Mouse (Mus musculus) cerebellum, adult (tissue): Measurements from ENCODE around the gene Ezh1.

Source experiments
- ATAC-seq: cut with Nextera tagmentation; 2 replicates; pipeline ENCODE4 v1.9.2; 2017; ENCODE audit warnings: mild to moderate bottlenecking, moderate library complexity, mixed read lengths; ENCODE audit not compliant: insufficient number of reproducible peaks, low FRiP score, low TSS enrichment

Gene Ezh1

DNA sequence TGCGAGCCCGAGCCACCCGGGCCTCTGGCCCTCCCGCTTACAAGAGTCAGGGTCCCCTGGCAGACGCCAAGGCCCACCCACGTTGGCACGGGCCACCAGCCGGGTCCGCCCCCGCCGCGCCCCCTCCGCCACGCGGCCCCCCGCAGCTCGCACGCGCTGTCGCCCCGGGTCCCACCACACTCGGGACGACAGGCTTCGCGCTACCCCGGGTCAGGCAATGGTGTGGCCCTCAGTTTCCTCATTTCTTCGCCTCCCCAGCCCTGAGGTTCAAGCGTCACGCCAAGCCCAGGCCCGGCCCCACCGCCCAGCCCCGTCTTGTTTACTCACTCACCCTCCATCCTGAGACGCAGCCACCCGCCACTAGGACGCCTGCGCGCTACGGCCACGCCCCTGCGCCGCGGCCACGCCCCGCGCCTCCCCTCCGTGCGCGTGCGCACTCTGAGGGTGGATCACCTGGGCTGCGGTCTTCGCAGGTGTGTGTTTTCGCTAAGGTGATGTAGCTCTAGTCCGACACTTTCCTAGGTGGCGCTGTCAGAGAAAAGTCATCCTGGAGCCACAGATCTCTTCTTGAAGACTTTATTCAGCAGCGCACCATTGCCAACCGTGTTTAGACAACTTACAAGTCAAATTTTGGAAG is at the start of gene Ezh1:
TSS of gene Ezh1 (minus strand) at position 399 of the 637 bp plus-strand sequence.
- ATAC-seq = peak; percentile 78; the same call in 1 of the 2 replicates

DNA sequence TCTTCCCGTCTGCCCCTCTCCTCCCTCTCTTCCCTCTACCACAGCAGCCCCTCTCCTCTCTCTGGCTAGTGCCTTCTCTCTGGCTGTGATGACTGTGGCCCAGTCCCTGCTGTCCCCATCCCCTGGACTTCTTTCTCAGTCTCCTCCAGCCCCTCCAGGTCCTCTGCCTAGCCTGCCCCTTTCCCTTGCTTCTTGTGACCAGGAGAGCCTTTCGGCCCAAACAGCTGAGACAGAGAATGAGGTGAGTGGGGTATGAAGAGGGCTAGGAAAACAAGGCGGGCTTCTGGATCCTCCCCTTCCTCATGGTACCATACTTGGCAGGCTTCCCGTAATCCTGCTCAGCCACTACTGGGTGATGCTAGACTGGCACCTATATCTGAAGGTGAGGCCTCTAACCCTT is 49.0 kb upstream of the Ezh1 start:
- ATAC-seq = no peak

DNA sequence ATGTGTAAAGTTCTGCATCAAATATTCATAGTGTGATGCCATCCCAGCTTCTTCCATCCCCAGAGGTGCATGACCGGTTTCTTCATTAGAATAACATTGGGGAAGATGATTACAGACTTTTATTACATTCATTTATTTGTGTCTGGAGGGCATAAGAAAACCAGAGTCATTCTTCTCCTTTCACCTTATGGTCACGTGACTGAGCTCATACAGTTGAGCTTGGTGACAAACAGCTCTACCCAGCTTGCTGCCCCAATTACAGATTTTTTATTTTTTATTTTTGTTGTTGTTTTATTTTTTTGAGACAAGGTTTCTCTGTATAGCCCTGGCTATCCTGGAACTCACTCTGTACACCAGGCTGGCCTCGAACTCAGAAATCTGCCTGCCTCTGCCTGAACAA is 46.2 kb upstream of the Ezh1 start:
- no peak for ATAC-seq

DNA sequence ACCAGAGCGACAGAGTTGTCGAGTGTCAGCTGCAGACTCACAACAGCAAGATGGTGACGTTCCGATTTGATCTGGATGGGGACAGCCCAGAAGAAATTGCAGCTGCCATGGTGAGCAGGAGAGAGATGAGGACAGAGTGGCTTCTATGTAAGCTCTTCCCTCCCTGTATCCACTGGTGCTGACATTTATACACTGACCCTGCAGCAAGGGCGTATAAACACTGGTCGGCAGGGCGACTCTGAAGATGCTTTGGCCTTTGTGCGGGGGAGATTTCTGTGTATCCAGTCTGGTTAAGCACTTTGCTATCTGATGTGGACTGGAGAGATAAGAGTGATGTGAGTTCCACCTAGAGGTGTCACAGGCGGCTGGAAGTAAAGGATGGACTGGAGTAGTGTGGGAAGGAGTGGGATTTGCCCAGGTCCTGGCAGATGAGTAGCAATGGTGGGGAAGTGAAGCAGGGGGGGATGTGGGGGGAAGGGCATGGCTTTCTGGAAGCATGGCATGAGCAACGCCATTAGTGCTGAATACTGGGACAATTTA is 43.4 kb upstream of the Ezh1 start:
- ATAC-seq = no peak; the same call in 1 of the 2 replicates

DNA sequence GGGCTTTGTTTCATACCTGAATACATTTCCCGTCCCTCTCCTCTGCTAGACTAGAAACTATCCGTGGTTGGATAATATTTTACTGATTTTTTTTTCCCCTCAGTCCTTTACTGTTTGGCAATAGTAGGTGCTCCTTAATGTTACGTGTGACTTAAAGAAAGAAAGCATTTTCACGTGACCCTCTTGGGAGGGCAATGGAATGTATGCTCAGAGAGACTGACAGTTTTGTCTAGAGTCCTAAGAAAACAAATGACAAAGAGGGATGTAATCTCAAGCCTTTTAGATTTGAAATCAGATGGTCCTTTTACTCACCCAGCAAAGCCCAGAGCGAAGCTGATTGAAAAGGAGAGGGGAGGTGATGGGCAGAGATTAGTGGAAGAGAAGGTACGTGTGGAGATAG is 39.6 kb upstream of the Ezh1 start:
- no peak for ATAC-seq

DNA sequence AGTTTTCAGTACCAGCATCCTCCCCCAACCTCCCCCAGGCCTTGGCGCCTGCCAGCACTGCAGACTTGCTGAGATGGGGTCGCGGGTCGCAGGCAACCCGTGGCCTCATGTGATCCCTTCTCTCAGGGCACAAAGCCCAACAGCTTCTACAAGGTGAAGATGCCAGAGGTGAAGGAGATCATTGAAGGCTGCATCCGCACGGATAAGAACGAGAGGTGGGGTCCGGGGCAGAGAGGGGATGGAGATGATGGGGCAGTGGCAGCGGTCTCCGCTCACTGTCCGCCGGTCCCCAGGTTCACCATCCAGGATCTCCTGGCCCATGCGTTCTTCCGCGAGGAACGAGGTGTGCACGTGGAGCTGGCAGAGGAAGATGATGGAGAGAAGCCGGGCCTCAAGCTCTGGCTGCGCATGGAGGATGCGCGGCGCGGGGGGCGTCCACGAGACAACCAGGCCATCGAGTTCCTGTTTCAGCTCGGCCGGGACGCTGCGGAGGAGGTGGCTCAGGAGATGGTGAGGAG is 38.8 kb upstream of the Ezh1 start:
- ATAC-seq = no peak

DNA sequence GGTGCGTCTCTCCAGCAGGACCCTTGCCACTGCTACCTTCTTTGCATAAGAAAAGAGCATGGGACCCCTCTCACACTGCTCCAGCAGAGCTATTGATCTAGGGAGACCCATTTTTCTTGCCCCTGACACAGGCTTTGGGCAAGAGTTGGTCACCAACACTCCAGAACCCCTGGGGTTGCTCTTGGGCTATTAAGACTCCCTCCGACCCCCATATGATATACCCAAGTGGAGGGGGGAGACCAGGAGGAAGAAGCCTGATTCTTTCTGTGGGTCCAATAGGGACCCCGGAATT is 37.7 kb upstream of the Ezh1 start:
- no peak for ATAC-seq

DNA sequence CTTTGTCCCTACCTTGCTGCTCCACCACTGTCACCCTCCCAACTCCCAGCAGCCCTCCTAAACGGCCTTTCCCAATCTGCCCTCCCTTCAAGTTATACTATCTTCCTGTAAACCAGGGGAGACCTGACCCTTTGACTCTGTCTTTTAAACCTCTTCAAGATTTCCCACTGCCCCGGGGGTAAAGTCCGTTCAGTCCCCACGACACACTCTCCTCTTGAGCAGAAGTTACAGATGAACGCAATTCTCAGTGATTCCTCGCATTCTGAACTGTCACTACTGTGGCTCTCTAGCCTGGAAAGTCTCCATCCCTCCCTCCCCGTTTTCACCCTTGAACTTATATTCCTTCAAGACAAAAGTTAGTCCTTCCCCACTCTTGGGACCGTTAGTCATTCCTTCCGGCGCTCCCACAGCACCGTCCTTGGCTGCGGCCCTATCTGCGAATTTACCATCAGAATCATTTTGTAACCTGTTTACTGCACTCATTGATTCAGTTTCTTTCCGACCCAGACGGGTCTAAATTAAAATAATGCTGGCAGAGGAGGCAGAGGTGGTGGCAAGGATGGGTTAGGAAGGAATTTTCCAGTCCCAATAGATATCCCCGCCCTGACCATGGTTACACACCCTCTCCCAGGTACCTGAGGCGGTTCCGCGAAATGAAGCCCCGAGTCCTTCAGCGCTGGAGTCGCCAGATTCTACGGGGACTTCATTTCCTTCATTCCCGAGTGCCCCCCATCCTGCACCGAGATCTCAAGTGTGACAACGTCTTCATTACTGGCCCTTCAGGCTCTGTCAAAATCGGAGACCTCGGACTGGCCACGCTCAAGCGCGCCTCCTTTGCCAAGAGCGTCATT is 37.1 kb upstream of the Ezh1 start:
- ATAC-seq = no peak

DNA sequence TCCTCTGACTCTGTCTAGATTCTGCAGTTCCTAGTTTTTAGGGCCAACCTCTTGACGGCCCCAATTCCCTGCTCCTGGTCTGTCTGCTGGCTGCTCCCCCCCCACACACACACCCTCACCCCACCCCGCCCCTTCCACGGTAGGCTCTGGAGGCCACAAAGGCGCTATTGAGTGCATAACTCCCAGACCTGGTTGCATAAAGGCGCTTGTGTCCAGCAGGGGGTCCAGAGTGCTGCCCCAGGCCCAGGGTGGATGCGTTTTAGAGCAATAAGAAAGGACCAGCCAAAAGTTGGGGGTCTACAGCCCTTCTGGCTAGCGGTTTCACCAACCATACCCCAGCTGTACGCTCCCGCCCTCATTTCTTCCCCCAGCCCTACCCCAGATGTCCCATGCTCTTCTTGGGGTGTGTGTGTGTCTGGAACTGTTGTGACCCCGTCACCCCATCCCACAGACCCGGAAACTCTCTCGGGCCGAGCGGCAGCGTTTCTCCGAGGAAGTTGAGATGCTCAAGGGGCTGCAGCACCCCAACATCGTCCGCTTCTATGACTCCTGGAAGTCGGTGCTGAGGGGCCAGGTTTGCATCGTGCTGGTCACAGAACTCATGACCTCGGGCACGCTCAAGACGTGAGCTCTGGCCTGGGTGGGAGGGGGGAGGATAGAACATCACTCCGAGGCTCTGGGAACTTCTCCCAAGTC is 36.2 kb upstream of the Ezh1 start:
- ATAC-seq = no peak

DNA sequence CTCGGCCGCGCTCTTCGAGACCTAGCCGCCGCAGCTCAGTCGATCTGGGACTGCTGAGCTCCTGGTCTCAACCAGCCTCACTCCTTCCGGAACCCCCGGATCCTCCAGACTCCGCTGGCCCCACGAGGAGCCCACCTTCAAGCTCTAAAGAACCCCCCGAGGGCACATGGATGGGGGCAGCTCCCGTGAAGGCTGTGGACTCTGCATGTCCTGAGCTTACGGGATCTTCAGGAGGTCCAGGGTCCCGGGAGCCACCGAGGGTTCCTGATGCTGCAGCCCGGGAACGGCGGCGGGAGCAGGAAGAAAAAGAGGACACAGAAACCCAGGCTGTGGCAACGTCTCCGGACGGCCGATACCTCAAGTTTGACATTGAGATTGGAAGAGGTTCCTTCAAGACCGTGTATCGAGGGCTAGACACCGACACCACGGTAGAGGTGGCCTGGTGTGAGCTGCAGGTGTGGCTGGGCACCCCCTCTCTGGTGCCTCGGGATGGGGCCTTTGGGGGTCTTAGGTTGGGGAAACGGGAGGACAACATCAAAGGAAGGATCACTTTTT is 34.6 kb upstream of the Ezh1 start:
- ATAC-seq = no peak

DNA sequence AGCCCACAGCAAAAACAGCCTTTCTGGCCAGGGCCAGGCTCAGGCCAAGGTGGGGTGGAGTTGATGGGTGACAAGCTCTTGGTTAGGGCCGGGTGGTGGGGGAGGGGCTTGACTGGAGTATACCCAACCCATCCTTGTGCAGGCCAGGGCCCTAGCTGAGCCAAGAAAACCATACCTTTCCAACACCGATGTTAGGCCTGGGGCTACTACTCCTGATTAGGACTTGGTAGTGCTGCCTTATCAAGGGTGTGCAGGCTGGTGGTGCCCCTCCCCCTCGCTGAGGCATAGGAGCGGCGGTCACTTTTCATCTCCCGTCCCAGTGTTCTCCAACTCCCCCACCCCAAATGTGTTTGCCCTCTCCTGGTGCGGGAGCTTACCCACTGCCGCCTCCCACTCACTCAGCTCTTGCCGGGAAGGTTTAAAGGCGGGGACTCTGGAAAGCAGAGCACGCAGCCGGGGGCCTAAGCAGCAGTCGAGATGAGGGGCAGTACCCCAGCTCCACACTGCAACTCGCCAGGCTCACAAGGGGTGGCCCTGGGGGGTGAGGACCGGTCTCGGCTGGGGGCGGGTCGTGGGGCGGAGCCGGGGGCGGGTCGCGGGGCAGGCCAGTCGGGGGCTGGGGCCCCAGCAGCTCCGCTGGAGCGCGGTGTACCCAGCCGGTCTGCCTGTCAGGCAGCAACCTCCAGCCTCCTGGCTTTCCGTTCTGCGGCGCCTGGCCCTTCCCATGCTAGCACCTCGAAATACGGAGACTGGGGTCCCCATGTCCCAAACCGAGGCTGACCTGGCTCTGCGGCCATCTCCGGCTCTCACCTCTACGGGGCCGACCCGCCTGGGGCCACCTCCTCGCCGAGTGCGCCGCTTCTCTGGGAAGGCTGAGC is 33.9 kb upstream of the Ezh1 start, which contains the start of gene Wnk4:
TSS of gene Wnk4 (plus strand) at position 620 of the 878 bp plus-strand sequence.
- no peak for ATAC-seq

DNA sequence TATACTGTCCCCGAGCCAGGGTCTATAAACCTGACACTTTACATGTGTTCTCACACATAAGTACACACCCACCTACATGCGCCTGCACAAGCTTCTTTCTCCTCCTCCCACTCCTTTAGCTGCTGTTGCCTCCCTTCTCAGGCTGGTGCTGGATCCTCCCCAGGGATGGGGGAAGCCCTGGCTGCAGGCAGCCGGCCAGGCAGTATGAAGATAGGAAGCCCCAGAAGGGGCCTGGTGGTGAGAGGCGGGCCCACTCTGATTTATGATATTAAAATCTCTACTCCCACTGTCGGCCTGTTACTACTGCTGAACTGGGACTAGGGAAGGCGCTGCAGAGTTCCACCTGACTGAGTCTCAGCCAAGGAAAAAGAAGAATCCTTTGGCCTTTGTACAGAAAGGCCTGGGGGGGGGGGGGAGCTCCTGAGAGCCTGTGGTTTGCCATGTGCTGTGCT is 33.0 kb upstream of the Ezh1 start:
- ATAC-seq = no peak

DNA sequence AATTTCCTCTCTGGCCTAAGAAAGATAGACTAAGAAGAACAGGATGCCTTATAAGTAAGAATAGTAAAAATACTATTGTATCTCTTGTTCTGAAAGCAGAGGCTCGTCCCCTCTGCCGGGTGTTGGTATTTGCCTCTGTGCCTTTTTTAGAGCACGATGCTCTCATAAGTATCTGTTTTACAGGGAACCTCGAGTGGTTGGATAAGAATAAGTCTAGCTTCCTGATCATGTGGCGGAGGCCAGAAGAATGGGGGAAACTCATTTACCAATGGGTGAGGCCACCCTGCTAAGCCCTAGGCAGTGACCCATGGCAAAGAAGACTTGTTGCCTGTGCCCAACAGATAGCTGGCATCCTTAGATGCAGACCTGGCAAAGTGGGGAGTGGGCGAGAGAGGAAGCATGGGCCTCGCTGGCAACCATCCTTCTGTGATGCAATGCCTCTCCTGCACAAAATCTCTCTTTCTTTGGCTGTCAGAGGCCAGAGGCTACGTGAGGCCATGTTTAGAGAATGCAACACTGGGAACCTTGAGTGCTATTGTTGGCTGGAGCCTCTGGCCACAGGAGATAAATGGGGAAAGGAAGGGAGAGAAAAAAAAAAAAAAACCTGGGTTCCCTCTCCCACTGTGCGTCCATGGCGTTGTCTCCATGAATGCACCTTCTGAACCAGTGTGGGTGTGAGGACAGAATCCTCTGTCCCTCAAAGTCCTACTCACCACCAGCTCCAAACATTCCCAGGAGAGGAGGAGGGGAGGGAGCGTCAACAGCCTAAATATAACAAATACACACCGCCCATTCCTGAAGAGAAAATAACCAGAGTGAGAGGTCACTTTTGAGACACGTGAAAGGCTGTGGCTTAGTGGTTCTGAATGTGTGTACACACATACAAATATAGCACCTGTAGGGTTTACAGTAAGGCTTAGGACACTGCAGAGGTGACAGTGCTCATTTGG is 29.8 kb upstream of the Ezh1 start:
- ATAC-seq = no peak

DNA sequence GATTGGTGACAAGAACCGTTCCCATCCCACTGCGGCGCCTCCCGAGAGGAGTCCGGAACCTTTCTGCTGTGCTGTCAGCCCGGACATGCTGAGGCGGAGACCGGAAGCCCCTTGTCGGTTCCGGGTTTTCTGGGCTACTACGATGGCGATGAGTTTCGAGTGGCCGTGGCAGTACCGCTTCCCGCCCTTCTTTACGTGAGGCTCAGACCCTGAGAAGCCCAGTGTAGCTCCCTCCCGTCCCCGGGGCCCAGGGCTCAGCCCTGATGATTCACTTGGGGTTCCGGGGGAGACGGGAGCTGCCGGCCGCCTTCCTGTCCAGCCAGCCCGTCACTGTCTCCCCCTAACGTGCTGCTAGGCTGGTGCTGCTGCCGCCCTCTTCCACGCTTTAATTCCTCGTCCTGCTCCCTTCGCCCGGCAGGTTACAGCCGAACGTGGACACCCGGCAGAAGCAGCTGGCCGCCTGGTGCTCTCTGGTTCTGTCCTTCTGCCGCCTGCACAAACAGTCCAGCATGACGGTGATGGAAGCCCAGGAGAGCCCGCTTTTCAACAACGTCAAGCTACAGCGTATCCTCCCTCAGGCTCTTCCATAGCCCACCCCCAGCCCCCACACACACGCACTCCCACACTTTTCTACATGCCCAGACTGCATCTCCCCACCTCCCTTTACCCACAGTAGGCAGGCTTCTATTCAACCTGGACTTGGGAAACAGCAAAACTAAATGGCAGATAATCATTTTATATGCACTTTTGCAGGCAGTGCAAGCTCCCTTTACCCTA is 27.5 kb upstream of the Ezh1 start, which contains the start of gene Vps25:
TSS of gene Vps25 (plus strand) at position 95 of the 777 bp plus-strand sequence.
- peak; percentile 68; the same call in 1 of the 2 replicates for ATAC-seq

DNA sequence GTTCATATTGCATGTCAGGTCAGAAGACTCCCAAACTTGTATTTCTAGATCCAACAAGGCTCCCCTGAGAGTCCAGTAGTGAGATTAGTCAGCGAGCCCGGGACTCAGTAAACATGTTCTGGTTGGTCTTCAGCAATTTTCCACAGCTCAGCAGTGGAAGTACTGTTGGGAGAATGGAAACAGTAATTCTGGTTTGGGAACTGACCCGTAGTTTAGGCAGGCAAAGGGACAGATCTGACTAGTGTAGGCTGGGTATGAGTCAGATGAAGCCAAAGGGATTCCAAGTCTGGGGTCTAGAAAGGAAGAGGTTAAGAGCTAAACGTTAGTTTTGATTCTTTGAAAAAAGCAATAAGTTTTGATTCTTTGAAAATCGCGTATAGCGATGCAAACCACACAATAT is 26.7 kb upstream of the Ezh1 start:
- ATAC-seq = no peak

DNA sequence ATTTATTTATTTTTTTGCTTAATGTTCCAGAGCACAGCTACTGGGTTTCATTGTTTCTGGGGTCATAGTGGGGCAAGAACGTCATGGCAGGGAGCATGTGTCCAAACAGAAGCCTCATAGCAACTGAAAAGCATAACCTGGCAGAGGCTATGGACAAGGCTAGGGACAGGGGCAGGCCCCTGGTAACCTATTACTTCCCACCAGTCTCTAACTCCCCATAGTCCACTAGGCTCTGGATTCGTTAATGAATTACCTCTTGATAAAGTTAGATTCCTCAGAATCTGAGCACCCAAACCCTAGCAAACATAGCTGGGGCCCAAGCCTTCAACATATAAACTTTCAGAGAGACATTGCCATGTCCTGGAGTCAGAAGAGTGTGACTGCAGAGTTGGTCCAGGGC is 24.8 kb upstream of the Ezh1 start:
- no peak for ATAC-seq

DNA sequence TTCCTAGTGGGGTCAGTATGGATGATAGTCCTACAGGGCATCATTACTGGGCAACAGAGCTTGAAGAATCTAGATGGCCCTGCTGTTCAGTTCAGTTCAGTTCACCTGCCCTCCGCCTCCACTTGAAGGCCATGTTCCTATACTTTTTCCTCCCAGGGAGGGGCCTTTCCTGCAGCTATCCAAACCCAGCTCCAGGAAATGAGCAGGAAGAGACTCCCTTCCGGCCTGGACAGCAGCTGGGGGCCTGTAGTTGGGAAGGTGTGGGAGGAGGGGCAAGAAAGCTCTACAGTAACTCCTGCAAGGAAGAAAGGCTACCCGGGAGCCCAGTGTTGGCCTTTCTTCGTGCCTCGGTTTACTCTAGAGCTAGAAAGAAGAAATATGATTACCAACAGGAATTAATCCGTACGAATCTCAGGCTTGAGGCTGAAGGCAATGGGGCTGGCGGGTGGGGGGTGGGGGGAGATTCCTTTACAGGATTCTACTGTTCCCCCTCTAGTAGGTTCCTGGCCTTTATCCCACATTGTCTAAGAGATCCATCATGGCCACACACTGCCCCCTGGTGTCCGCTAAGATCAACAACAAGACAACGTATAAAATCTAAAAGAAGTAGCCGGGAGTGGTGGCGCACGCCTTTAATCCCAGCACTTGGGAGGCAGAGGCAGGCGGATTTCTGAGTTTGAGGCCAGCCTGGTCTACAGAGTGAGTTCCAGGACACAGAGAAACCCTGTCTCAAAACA is 22.2 kb upstream of the Ezh1 start:
- ATAC-seq = no peak
